In genomic region chr17:83563703-83564111, GRCm38 (mm10) we compare ENCODE assay signal across 7 mouse cellular contexts. TPM values are rescaled to one million over a fixed set of nuclear protein-coding genes. Genes with fewer than 3 reads are reported as not detected.
DNase-seq lines count a peak whose midpoint lies in the region; ATAC-seq and TF ChIP-seq lines count a peak whose summit lies in the region.

No protein-coding gene starts in this region.

- TF ChIP-seq POLR2A in ES-Bruce4 (IDR thresholded peaks at IDR 0.05; ENCODE audit: insufficient read depth, low read length), result no peak
- no peak for TF ChIP-seq POLR2A in cerebellum, adult 2 months (IDR thresholded peaks at IDR 0.05; ENCODE audit: borderline replicate concordance, insufficient read depth, low read length)
- no peak for TF ChIP-seq POLR2A in spleen, adult 2 months (IDR thresholded peaks at IDR 0.05; ENCODE audit: low read depth, low read length)

- peak; percentile 92 for ATAC-seq in granulocyte monocyte progenitor cell, adult 5-6 weeks (replicated peaks; ENCODE audit: poor library complexity, severe bottlenecking)

- H3K27ac ChIP-seq in ES-Bruce4 (ENCODE audit: insufficient read depth, low read length), result no peak overlapping the region
- H3K27ac ChIP-seq in cerebellum, adult 2 months (ENCODE audit: insufficient read depth, low read length), result no peak overlapping the region
- no peak overlapping the region for H3K27ac ChIP-seq in spleen, adult 2 months (ENCODE audit: insufficient read depth, low read length)

- H3K9ac ChIP-seq in ES-Bruce4 (ENCODE audit: low read depth, poor library complexity, severe bottlenecking), result no peak overlapping the region

- no peaks in the 10 kb centered on the region for H3K36me3 ChIP-seq in C2C12 (ENCODE audit: control insufficient read depth, insufficient read depth)
- no peaks in the 10 kb centered on the region for H3K36me3 ChIP-seq in ES-Bruce4 (ENCODE audit: control insufficient read depth, insufficient read depth, low read length, poor library complexity, severe bottlenecking)
- H3K36me3 ChIP-seq in spleen, adult 2 months (ENCODE audit: control insufficient read depth, insufficient read depth, low read length), result no peaks in the 10 kb centered on the region

- 0 out of 2 replicates have a peak, but pooled peaks cover 3% of the 10 kb centered on the region for H3K9me3 ChIP-seq in ES-Bruce4 (replicated peaks; ENCODE audit: control insufficient read depth, insufficient read depth, low read length, poor library complexity, severe bottlenecking)

- H3K4me1 ChIP-seq in ES-Bruce4 (ENCODE audit: control insufficient read depth, insufficient read depth, low read length), result no peaks in the 10 kb centered on the region
- H3K4me1 ChIP-seq in cerebellum, adult 2 months (ENCODE audit: control insufficient read depth, insufficient read depth, low read length), result peaks cover 9% of the 10 kb centered on the region
- H3K4me1 ChIP-seq in spleen, adult 2 months (ENCODE audit: control insufficient read depth, insufficient read depth, insufficient read length), result no peaks in the 10 kb centered on the region

- no peaks in the 10 kb centered on the region for H3K27me3 ChIP-seq in C2C12 (ENCODE audit: control insufficient read depth, insufficient read depth, insufficient read length)
- no peaks in the 10 kb centered on the region for H3K27me3 ChIP-seq in ES-Bruce4 (ENCODE audit: control insufficient read depth, insufficient read depth, low read length, poor library complexity, severe bottlenecking)
- no peaks in the 10 kb centered on the region for H3K27me3 ChIP-seq in cerebellum, adult 2 months (ENCODE audit: control insufficient read depth, insufficient read depth, low read length)
- H3K27me3 ChIP-seq in spleen, adult 2 months (ENCODE audit: control insufficient read depth, insufficient read depth, low read length), result no peaks in the 10 kb centered on the region

- DNase-seq in cerebellum, adult 2 months, result peak; percentile 43 to 60
- peak; percentile 19 to 68 for DNase-seq in kidney, adult 8-10 months
- peak; percentile 73 for DNase-seq in lung, postnatal 10 days
- DNase-seq in spleen, adult 2 months (ENCODE audit: low read depth in 1 of 2, low spot score in 2 of 2), result peak in 1 of 2 experiments; percentile 53

- 38% methylated on average over 10 of the region's 10 CpGs for whole genome bisulfite sequencing in cerebellum, adult 2 months
- WGBS in spleen, adult 2 months, result 47% methylated on average over 10 of the region's 10 CpGs

- H3K4me3 ChIP-seq in C2C12 (ENCODE audit: insufficient read depth, poor library complexity, severe bottlenecking) (no peak overlapping the region), ES-Bruce4 (ENCODE audit: low read depth, low read length) (no peak overlapping the region)
- H3K4me3 ChIP-seq in cerebellum, adult 2 months (replicated peaks; ENCODE audit: insufficient read depth, low read depth, low read length), result no peak overlapping the region
- peak overlapping the region; percentile 18; the same call in 1 of the 2 replicates for H3K4me3 ChIP-seq in spleen, adult 2 months (ENCODE audit: extremely low read depth, insufficient read depth, insufficient read length)

- TF ChIP-seq EP300 in ES-Bruce4 (IDR thresholded peaks at IDR 0.05; ENCODE audit: insufficient read depth, low read depth, low read length), result no peak

- H3ac ChIP-seq in C2C12 (ENCODE audit: control insufficient read depth, insufficient read length, low read depth), result no peak overlapping the region

- no peaks in the 10 kb centered on the region for H3K79me3 ChIP-seq in C2C12 (ENCODE audit: low read depth)

- H3K79me2 ChIP-seq in C2C12 (ENCODE audit: control insufficient read depth, insufficient read depth), result no peaks in the 10 kb centered on the region

- TF ChIP-seq CTCF in C2C12 (IDR thresholded peaks at IDR 0.05; ENCODE audit: control insufficient read depth, insufficient read depth, insufficient read length) (no peak), ES-Bruce4 (IDR thresholded peaks at IDR 0.05; ENCODE audit: low read depth, low read length) (peak; percentile 58)
- TF ChIP-seq CTCF in cerebellum, adult 2 months (IDR thresholded peaks at IDR 0.05; ENCODE audit: borderline replicate concordance, insufficient read depth, low read depth, low read length), result peak; percentile 35; the same call in 1 of the 2 replicates
- TF ChIP-seq CTCF in spleen, adult 2 months (IDR thresholded peaks at IDR 0.05; ENCODE audit: extremely low read depth, insufficient read depth, insufficient read length, insufficient replicate concordance), result peak; percentile 36; the same call in 1 of the 2 replicates

TF ChIP-seq in C2C12, 6 proteins besides CTCF, POLR2A, EP300 and RAD21:
- TF ChIP-seq MYOD1 (IDR thresholded peaks at IDR 0.05; ENCODE audit: control insufficient read depth, insufficient read length, low read depth) (no peak), USF1 (IDR thresholded peaks at IDR 0.05; ENCODE audit: low read depth) (peak; percentile 62)

RNA-seq across cellular contexts. Expression of gene Cox7a2l, which starts 46.6 kb away (rescaled TPM):
- 198 TPM for polyA plus RNA-seq in C2C12 (2012; fragmentation: generic; extraction: Trizol)
- polyA plus RNA-seq in ES-Bruce4 (2011; ENCODE audit: insufficient read depth, insufficient read length, low read depth, missing spikeins), result 224 and 253 TPM in 2 replicates
- polyA plus RNA-seq in cerebellum, adult 2 months (2012; rRNA removed), result 254 and 280 TPM in 2 replicates
- total RNA-seq in granulocyte monocyte progenitor cell, adult 5-6 weeks (2014; fragmentation: Nextera tagmentation), result 206 and 241 TPM in 2 replicates
- 194 and 229 TPM in 2 replicates for total RNA-seq in granulocyte monocyte progenitor cell, adult 5-6 weeks (2017)
- polyA plus RNA-seq in spleen, adult 2 months (2012; rRNA removed), result 78.0 and 82.0 TPM in 2 replicates
